Mouse (Mus musculus) ovary, adult 18-20 months (tissue): ENCODE measurements around the gene Gm49369.
"Not testable (repeated sequence)": the region's sequence is repeated elsewhere in the genome, so short reads cannot be mapped to it uniquely, and the experiment has no call there.

ENCODE experiments used
- DNase-seq: peaks from one replicate; pipeline ENCODE4 v3.0.0; 2022; ENCODE audit warnings: low spot score, mixed read lengths

The Gm49369 gene

DNA sequence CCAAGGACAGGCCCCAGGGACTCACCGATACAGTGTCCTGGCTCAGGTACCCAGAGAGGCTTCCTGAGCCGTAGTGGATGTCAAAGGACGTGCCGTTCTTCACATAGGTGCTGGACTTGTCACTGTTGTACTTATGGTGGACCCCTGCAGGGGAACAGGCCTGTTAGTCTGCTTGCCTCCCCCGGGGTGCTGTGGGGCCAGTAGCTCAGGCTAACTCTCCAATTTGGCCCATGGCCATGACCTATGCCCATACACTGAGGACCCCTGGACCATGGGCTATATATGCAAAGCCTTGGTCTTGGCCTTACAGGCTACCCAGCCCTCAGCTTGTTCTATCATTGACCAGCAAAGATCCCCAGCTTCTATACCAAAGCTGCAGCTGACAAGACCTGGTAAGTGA lies at the start of gene Gm49369:
TSS of gene Gm49369 (minus strand) at position 101 of the 400 bp plus-strand sequence.
- no peak for DNase-seq

GRCm38 (mm10) chr7:142431106-142431505 lies 48.6 kb upstream of the Gm49369 start:
- no peak for DNase-seq

DNA sequence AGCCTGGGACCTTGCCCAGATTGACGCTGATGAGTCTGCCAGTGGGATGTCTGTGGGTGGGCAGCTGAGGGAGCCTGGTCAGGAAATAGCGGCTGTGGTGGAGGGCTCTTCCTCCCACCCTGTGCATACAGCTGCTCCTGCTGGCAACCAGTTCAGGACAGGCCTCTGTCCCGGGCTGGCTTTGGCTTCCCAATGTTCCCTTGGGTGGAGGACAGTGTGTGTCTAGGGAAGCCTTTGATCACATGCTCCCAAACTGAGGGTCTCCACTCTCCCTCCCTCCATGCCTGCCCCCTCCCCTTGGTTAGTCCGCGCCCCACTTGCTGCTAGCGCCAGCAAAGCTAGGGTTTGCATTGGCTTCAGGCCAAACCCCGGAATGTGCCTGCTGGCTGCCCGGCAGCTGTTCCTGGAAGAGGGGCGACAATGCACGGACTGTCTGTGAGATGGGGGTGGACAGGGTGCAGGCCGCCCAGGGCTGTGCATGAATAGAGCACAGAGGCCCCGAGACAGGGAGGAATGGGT lies 47.8 kb upstream of the Gm49369 start:
- DNase-seq = no peak

GRCm38 (mm10) chr7:142428213-142428612 lies 45.7 kb upstream of the Gm49369 start:
- DNase-seq = no peak

DNA sequence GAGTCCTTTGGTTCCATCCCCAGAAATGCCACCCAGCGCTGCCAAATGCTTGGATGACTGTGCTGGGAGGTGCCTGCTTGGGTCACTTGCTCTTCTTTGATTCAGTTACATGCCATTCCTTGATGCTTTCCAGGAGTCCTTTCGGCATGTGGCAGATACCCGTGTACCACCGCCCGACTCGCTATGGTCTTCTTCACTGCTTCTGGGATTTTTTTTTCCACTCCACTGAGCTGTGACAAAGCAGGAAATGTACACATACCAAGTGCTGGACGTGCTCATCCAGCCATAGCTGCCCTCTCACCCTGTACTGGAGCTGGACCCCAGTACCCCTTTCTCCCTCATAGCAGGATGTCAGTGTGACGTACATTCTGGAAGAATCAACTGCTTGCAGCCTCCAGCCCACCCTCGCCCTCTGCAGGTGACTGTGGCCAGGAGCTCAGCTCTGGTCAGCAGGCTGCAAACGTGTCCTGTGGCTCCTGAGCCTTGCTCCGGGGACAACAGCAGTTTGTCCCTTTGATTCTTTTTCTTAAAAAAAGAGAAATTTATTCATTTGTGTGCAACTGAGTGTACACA lies 43.3 kb upstream of the Gm49369 start:
- no peak for DNase-seq

DNA sequence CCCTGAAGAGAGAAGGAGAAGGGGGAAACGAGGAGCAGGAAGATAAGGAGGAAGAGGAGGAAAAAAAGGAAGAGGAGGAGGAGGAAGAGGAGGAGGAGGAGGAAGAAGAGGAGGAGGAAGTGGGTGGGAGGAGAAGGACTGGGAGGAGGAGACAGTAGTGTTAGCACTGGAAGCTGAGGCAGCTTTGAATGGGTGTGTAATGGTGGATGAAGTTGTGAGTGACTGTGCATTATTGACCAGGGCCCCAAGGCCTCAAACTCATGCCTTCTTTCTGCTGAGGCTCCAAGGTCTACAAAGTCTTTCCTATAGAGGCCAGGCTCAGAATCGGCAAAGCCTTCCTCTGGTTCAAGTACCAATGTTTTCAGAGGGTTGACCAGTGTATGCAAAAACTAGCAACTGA lies 39.4 kb upstream of the Gm49369 start:
- DNase-seq = no peak

DNA sequence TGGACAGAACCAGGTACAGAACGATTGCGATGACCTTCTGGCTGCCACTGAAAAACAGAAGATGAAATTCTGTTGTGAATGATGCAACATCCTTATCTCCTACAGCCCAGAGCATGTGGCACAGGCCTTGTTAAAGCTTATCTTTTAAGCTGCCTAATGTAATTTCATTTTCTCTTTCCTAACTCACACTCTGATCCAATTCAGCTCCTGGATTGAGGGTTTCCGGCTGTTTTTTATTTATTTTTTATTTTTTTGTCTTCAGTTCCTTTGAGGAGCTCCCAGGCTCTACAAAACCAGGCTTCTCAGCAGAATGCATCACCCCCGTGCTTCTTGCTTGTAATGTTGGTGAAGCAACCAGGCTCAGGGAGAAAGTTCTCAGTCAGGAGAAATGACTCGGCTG lies 37.4 kb upstream of the Gm49369 start:
- DNase-seq = no peak

GRCm38 (mm10) chr7:142418679-142419078 lies 36.2 kb upstream of the Gm49369 start:
- no peak for DNase-seq

DNA sequence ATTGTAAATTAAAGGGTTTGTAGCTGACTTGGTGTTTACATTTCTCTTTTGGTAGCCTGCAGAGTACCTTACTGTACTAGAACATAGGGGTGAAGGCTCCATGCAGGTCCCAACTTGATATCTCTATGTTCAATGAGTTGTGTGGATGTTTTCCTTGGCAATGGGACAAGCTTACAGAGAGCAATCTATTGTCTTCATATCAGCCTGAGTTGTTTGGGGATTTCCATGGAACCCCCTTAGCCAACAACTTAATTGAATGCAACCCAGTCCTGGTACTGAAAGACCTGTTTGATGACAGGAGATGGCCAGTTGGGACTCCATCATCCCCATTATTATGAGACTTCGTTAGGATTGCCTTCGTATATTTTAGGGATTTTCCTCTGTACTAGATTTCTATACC lies 35.6 kb upstream of the Gm49369 start:
- no peak for DNase-seq

DNA sequence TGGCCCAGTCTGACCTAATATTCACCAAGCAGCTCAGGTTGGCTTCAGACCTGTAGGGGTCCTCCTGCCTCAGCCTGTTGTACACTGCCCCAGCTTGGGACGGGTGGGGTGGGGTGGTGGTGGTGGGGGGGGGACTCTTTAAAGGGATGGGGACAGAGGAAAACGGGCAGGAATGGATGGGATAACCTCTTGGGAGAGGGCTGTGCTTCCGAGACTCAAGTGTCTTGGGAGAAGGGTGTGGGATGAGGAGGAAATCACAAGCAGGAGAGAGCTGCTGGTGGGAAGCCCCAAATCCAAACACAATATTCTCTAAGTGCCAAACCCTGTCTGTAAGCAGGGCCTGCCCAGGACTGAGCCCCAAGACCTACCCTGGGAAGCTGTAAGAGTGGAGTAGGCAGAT lies 33.8 kb upstream of the Gm49369 start:
- DNase-seq = no peak

- no peak for DNase-seq
Measured at GRCm38 (mm10) chr7:142415314-142415713, 32.8 kb upstream of the Gm49369 start.

DNA sequence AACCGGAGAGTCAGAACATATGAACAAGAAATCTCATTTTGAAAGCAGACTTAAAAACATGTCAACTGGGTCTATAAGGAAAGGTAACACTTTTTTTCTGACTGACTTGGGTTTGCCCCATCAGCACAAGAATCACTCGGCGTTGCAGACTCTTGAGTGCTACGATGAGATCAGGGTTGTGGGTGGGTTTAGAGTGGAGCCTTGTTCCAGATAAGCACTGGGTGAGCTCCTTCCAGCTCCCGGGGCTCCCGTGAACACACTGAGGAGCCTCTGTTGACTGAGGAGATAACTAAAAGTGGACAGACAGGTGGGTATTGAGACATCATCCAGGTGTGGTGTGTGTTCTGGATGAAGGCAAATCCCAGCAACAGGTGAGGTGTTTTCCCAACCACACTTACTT lies 30.8 kb upstream of the Gm49369 start:
- DNase-seq = no peak

DNA sequence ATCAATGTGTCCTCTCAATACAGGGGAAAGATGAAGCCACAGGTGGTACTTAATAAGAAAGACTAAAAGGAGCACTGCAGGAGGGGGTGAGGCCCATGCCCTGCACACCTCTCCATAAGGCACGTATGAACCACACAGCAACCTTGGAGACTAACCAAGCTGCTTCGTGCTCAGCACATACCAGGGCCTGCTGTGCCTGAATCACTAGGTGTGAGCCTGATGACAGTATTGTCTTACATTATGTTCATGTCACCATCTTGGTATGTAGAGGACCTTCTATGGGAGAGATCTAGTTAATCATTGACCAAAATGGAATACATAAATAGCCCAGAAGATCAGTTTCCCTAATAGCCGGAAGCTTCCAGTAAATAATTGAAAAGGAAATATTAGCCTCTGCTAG lies 27.1 kb upstream of the Gm49369 start:
- no peak for DNase-seq

DNA sequence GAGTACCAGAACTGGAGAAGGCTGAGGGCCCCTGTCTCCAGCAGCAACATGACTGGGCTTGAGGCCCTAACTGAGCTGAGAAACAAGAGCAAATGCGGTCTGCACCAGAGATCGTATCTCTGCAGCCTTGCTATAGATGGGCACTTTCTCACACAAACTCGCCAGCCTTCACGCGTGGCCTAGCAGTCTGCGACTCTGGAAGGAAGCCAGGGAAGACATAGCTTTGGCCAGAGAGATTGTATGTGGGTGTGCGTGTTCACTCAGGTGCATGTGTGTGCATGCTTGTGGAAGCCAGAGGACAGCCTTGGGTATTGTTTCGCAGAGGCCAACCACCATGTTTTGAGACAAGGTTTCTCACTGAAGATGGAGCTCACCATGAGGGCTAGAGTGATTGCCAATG lies 26.2 kb upstream of the Gm49369 start:
- DNase-seq = no peak

DNA sequence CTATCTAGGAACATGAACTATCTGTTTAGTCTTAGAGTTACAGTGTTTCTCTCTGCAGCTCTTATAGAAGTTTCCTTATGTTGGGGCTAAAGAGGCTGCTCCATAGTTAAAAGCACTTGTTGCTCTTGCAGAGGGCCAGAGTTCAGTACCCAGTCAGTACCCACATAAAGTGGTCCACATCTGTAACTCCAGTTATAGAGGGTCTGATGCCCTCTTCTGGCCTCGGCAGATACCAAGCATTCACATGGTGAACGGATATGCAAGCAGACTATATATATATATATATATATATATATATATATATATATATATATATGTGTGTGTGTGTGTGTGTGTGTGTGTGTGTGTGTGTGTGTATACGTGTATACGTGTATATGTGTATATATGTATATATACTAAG lies 25.5 kb upstream of the Gm49369 start:
- no peak for DNase-seq

DNA sequence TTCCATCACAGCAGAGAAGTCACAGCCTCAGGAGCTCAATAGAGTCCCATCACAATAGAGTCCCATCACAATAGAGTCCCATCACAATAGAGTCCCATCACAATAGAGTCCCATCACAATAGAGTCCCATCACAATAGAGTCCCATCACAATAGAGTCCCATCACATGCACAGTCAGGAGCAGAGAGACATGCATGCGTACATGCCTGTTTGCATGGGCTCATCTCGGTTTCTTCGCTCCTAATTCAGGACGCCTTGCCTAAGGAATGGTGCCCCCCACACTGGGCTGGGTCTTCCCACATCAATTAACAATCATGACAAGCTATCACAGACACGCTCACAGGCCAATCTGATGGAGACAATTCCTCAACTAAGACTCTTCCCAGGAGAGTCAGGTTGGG lies 22.7 kb upstream of the Gm49369 start:
- DNase-seq = not testable (repeated sequence)

GRCm38 (mm10) chr7:142403591-142403990 lies 21.1 kb upstream of the Gm49369 start:
- no peak for DNase-seq

DNA sequence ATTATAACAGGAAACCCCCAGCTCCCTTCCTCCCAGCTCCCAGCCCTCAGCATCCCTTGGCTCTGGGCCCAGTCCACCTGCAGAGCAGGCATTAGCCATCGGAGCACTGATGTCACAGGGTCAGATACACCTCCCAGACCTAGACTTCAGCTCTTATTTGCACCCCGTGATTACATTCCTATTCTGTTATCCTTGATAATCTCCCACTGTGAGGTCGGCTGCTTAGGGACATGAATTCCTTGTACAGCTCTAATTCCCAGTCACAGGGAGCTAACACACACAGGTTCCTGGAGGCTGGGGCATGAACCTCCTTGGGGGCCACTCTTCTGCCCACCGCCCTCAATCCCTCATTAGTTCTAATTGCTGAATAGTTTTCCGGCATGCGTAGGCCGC lies 18.3 kb upstream of the Gm49369 start:
- DNase-seq = no peak

DNA sequence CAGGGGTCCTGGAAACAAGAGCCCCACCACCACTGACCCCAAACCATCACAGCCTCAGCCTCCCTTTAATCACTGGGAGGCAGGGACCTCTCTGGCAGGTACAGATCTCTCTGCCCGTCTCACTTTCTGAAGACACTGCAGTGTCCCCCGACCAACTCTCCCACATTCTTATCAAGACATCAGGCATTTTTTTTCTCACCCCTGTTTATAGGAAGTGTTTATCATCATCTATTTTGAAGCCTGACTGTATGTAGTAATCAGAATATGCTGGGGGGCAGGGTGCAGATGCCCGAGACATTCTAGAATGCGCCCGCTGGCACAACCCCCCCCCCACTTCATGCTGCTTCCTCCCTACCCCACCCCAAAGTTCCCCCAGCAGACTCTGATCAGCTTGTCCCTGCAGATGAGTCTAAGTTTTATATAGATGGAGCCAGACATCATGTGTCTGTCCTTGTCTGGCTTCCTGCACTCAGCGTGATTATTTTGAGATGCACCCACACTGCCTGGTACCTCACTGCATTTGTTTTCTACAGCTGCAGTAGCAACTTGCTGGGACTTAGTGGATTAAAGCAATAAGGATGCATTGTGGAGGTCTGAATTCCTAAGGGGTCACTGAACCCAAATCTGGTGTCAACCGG lies 17.8 kb upstream of the Gm49369 start:
- DNase-seq = no peak

GRCm38 (mm10) chr7:142399250-142399649 lies 16.8 kb upstream of the Gm49369 start:
- DNase-seq = no peak

GRCm38 (mm10) chr7:142398052-142398451 lies 15.6 kb upstream of the Gm49369 start:
- no peak for DNase-seq

DNA sequence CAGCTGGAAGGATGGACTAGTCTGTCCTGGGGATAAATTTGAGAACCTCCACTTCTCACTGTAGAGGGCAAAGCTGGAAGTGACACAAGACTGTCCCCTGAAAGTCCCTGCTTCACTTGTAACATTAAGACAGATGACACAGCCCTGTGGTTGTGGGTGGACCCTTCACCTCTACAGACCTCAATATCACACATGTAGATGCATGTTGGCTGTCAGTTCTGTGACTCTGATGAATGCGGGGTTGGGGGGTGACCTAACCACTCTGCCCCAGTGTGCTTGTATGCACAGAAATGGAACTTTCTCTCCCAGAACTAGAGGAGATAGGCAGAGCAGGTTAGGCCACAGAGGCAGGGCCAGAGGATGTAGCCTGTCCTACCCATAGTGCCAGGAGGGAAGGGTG lies 14.1 kb upstream of the Gm49369 start:
- DNase-seq = no peak

GRCm38 (mm10) chr7:142395472-142395871 lies 13.0 kb upstream of the Gm49369 start:
- DNase-seq = no peak
